Comparison of ENCODE assay signal across 23 mouse cellular contexts in the genomic region with DNA sequence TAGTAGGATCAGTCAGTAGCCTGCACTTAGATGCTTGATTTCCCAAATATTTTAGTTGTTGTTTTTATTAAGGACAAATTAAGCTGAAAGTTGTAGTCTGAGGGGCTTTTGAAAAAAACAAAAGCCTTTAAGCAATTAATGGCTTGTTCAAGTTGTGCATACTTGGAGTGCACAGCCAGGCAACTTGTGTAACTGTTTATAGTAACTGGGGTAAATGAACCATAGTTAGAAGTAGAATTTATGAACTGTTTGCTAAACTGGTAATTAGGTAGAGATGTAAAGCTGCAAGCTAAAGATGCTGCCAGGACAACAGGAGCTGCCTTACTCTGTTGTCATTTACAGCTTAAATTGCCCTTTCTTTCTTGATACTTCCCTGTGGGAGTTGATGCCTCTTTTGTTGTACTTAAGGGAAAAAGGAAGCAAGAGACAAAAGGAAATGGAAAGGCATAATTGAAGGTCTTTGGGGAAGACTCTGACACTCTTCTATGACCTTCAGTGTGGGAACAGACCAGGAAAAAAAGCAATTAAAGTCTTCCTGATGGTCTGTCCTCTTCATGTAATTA.
DNase-seq lines count a peak whose midpoint lies in the region; ATAC-seq lines count a peak whose summit lies in the region.
"Had no signal": no experiment of that assay in that cellular context is flagged by ENCODE, and none has a peak within 500 bp of the region (broad histone marks: within the 10 kb centered on the region; RNA-seq: fewer than 3 reads in every experiment).

No protein-coding gene starts in this region.

- no peaks in the 10 kb centered on the region for H3K4me1 ChIP-seq in forebrain, embryonic 14.5 days (ENCODE audit: control insufficient read depth, insufficient read depth, low read length)
- peaks cover 10% of the 10 kb centered on the region for H3K4me1 ChIP-seq in forebrain, embryonic 10.5 days
- 0 out of 2 replicates have a peak, but pooled peaks cover 7% of the 10 kb centered on the region for H3K4me1 ChIP-seq in neural tube, embryonic 13.5 days (replicated peaks)
- H3K4me1 ChIP-seq: embryonic facial prominence, embryonic 12.5 days; intestine, embryonic 15.5 days; liver, embryonic 12.5 days; midbrain, embryonic 10.5 days; stomach, embryonic 15.5 days had no signal

- H3K4me3 ChIP-seq in forebrain, embryonic 14.5 days (ENCODE audit: low read depth, low read length) = no peak overlapping the region
- no peak overlapping the region for H3K4me3 ChIP-seq in forebrain, embryonic 10.5 days
- no peak overlapping the region for H3K4me3 ChIP-seq in neural tube, embryonic 13.5 days
- H3K4me3 ChIP-seq: embryonic facial prominence, embryonic 12.5 days; erythroblast, embryonic 14.5 days; intestine, embryonic 15.5 days; liver, embryonic 12.5 days; midbrain, embryonic 10.5 days; stomach, embryonic 15.5 days had no signal

- H3K4me2 ChIP-seq in forebrain, embryonic 14.5 days (ENCODE audit: low read length) = no peak overlapping the region
- no peak overlapping the region for H3K4me2 ChIP-seq in neural tube, embryonic 13.5 days
- H3K4me2 ChIP-seq: embryonic facial prominence, embryonic 12.5 days; heart, embryonic 11.5 days; intestine, embryonic 15.5 days; liver, embryonic 12.5 days; stomach, embryonic 15.5 days had no signal

- peak; percentile 19 for DNase-seq in forebrain, embryonic 14.5 days (ENCODE audit: low spot score)
- DNase-seq in forebrain, embryonic 10.5 days (ENCODE audit: extremely low spot score, low spot score) = no peak
- DNase-seq in neural tube, embryonic 10.5 days (ENCODE audit: extremely low spot score, low spot score) = no peak
- peak; percentile 3 for DNase-seq in hindlimb bud, embryonic 11.5 days (ENCODE audit: extremely low spot score, low read depth, low spot score)
- DNase-seq in kidney, postnatal 36 days = no peak
- DNase-seq: adrenal gland, postnatal 10 days; cerebellum, adult 9-10 months; gastrocnemius, postnatal 10 days; kidney, adult 8-10 months; kidney, postnatal 10 days; lung, adult 18-20 months; lung, postnatal 10 days; thymus, postnatal 25 days had no signal

- H3K9me3 ChIP-seq in forebrain, embryonic 14.5 days (replicated peaks; ENCODE audit: control insufficient read depth, low read length) = no peaks in the 10 kb centered on the region
- H3K9me3 ChIP-seq in forebrain, embryonic 10.5 days = no peaks in the 10 kb centered on the region
- no peaks in the 10 kb centered on the region for H3K9me3 ChIP-seq in neural tube, embryonic 13.5 days
- H3K9me3 ChIP-seq: embryonic facial prominence, embryonic 12.5 days; intestine, embryonic 15.5 days; liver, embryonic 12.5 days; midbrain, embryonic 10.5 days; stomach, embryonic 15.5 days had no signal

- H3K9ac ChIP-seq in forebrain, embryonic 14.5 days (ENCODE audit: low read length) = no peak overlapping the region
- H3K9ac ChIP-seq in neural tube, embryonic 13.5 days = no peak overlapping the region
- H3K9ac ChIP-seq: embryonic facial prominence, embryonic 12.5 days; intestine, embryonic 15.5 days; liver, embryonic 12.5 days; stomach, embryonic 15.5 days had no signal

- H3K36me3 ChIP-seq in forebrain, embryonic 14.5 days (ENCODE audit: control insufficient read depth, insufficient read depth, low read length) = no peaks in the 10 kb centered on the region
- no peaks in the 10 kb centered on the region for H3K36me3 ChIP-seq in forebrain, embryonic 10.5 days (replicated peaks)
- no peaks in the 10 kb centered on the region for H3K36me3 ChIP-seq in neural tube, embryonic 13.5 days
- H3K36me3 ChIP-seq: embryonic facial prominence, embryonic 12.5 days; intestine, embryonic 15.5 days; liver, embryonic 12.5 days; midbrain, embryonic 10.5 days; stomach, embryonic 15.5 days had no signal

- no peak overlapping the region for H3K27ac ChIP-seq in forebrain, embryonic 14.5 days (ENCODE audit: low read depth, low read length)
- H3K27ac ChIP-seq in forebrain, embryonic 10.5 days = no peak overlapping the region
- no peak overlapping the region for H3K27ac ChIP-seq in neural tube, embryonic 13.5 days (replicated peaks)
- H3K27ac ChIP-seq: embryonic facial prominence, embryonic 12.5 days; intestine, embryonic 15.5 days; liver, embryonic 12.5 days; midbrain, embryonic 10.5 days; stomach, embryonic 15.5 days had no signal

- ATAC-seq in forebrain, embryonic 14.5 days = 0 out of 2 replicates have a peak, but pooled peaks have one; percentile 20
- peak; percentile 67 for ATAC-seq in neural tube, embryonic 13.5 days (ENCODE audit: low read depth)
- no peak for ATAC-seq in monocyte, adult 5-6 weeks (replicated peaks; ENCODE audit: insufficient number of reproducible peaks, low FRiP score, low TSS enrichment, poor library complexity, severe bottlenecking)
- ATAC-seq: intestine, embryonic 15.5 days; liver, embryonic 12.5 days; midbrain, embryonic 16.5 days had no signal

- H3K27me3 ChIP-seq in forebrain, embryonic 14.5 days (replicated peaks; ENCODE audit: control insufficient read depth, insufficient read depth, low read length) = no peaks in the 10 kb centered on the region
- H3K27me3 ChIP-seq in forebrain, embryonic 10.5 days (ENCODE audit: poor library complexity, severe bottlenecking) = peaks cover 14% of the 10 kb centered on the region; the same call in 1 of the 2 replicates
- H3K27me3 ChIP-seq in neural tube, embryonic 13.5 days = peaks cover 6% of the 10 kb centered on the region; the same call in 1 of the 2 replicates
- H3K27me3 ChIP-seq: embryonic facial prominence, embryonic 12.5 days; intestine, embryonic 15.5 days; liver, embryonic 12.5 days; stomach, embryonic 15.5 days had no signal

Comparison
In these comparisons a context has a peak if more than half of its experiments do, and no peak if none do; other contexts are left out.
1. DNase-seq: peak in forebrain, embryonic 14.5 days (single experiment) and hindlimb bud, embryonic 11.5 days (single experiment); none in forebrain, embryonic 10.5 days (single experiment), neural tube, embryonic 10.5 days (single experiment) and kidney, postnatal 36 days (0 of 2).